Mouse (Mus musculus) liver, adult 2 months (tissue): Measurements from ENCODE around the gene Pafah1b2. TPM values are rescaled to one million over a fixed set of nuclear protein-coding genes. Genes with fewer than 3 reads are reported as not detected.

ENCODE experiments used
- DNase-seq: peaks from one replicate; pipeline ENCODE4 v3.0.0-alpha.2; 2011; ENCODE audit warnings: low read depth, low spot score; ENCODE audit errors: extremely low read depth
- H3K27ac ChIP-seq: fragments of 200-500 bp; replicated peaks from 2 replicates; pipeline ENCODE4 v1.5.1; 2012; ENCODE audit warnings: low read depth, mild to moderate bottlenecking, control low read depth, inconsistent platforms, low read length; ENCODE audit not compliant: insufficient read depth
- H3K27me3 ChIP-seq: fragments of 200-500 bp; 2 replicates; pipeline ENCODE4 v1.6.1; 2012; ENCODE audit warnings: mild to moderate bottlenecking, moderate library complexity, low read length, inconsistent platforms; ENCODE audit not compliant: control insufficient read depth, insufficient read depth
- H3K36me3 ChIP-seq: fragments of 200-500 bp; 2 replicates; pipeline ENCODE4 v1.6.1; 2012; ENCODE audit warnings: low read length, inconsistent platforms; ENCODE audit not compliant: control insufficient read depth, insufficient read depth
- H3K4me1 ChIP-seq: fragments of 200-500 bp; 2 replicates; pipeline ENCODE4 v1.6.1; 2011; ENCODE audit warnings: low read length; ENCODE audit not compliant: control insufficient read depth, insufficient read depth
- H3K4me3 ChIP-seq: fragments of 200-500 bp; 2 replicates; pipeline ENCODE4 v1.5.1; 2011; ENCODE audit warnings: low read depth, mild to moderate bottlenecking, control low read depth, low read length, moderate library complexity; ENCODE audit not compliant: insufficient read depth
- H3K79me2 ChIP-seq: fragments of 200-500 bp; 2 replicates; pipeline ENCODE4 v1.6.1; 2012; ENCODE audit warnings: inconsistent platforms, mild to moderate bottlenecking, low read length, moderate library complexity; ENCODE audit not compliant: control insufficient read depth, insufficient read depth
- H3K9ac ChIP-seq: fragments of 200-500 bp; 2 replicates; pipeline ENCODE4 v1.6.1; 2012; ENCODE audit warnings: low read depth, mild to moderate bottlenecking, control low read depth, inconsistent platforms, low read length
- CTCF ChIP-seq: fragments of 200-500 bp; IDR thresholded peaks from 2 replicates; pipeline ENCODE4 v1.5.1; 2011; ENCODE audit warnings: low read depth, low read length, control low read depth
- POLR2A ChIP-seq: fragments of 200-500 bp; IDR thresholded peaks from 2 replicates; pipeline ENCODE4 v1.6.1; 2011; ENCODE audit warnings: low read length, control low read depth; ENCODE audit not compliant: insufficient read depth; ENCODE audit errors: extremely low read depth
- WGBS: fragments of 180-500 bp; shearing (Covaris S2); methylation state at CpG from one replicate; pipeline ENCODE4 v1.1.7; 2018; 5-methylcytosine and 5-hydroxymethylcytosine counted together
- polyA plus RNA-seq: library from polyadenylated mRNA; depleted of rRNA; stranded (reverse); fragments of >200 nt; gene quantifications from 2 replicates; pipeline ENCODE4 v1.2.3, GENCODE M21; 2012
- total RNA-seq: library from RNA; depleted of rRNA; stranded (reverse); fragments of >200 nt; gene quantifications from 2 replicates; pipeline ENCODE4 v1.2.3, GENCODE M21; 2014

The Pafah1b2 gene
- total and polyA plus RNA-seq, 2 experiments: 14.2 to 14.8 TPM

DNA sequence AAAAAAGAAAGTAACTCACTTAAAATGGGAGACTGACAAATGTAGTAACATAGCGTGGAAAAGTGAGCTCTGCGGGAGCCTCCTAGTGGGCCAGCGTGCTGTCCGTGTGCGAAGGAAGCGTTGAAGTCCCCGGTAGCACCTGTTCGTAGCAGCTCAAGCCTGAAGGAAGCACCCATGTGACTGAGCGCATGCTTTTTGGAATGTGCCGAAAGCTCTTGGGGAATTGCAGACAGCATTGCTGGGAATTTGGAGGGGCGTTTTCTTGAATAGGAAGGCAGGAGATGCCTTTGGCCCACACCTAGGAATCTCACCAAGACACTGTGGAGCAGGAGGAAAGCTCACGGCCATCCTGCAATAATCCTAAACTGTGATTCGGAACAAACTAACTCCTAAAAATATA lies 26.3 kb upstream of the Pafah1b2 start:
- Histone ChIP-seq H3K4me1 (peaks cover 4% of the 10 kb centered on the region; the same call in 1 of the 2 replicates), H3K27ac (no peak overlapping the region), H3K79me2 (peaks cover 61% of the 10 kb centered on the region), H3K27me3 (no peaks in the 10 kb centered on the region), H3K36me3 (peaks cover 2% of the 10 kb centered on the region; the same call in 1 of the 2 replicates), H3K9ac (no peak overlapping the region), H3K4me3 (no peak overlapping the region)
- WGBS: 97% methylated on average over 13 of the region's 13 CpGs
- TF ChIP-seq CTCF: no peak
- TF ChIP-seq POLR2A: no peak
- DNase-seq: no peak

- WGBS: 82% methylated on average over 8 of the region's 8 CpGs
- no peaks in the 10 kb centered on the region for H3K27me3 ChIP-seq
- TF ChIP-seq CTCF (no peak), POLR2A (no peak)
- no peak overlapping the region for H3K27ac ChIP-seq
- peaks cover 2% of the 10 kb centered on the region; the same call in 1 of the 2 replicates for H3K36me3 ChIP-seq
- H3K79me2 ChIP-seq: peaks cover 51% of the 10 kb centered on the region
- H3K9ac ChIP-seq: no peak overlapping the region
- peak; percentile 55 for DNase-seq
- peaks cover 4% of the 10 kb centered on the region; the same call in 1 of the 2 replicates for H3K4me1 ChIP-seq
- no peak overlapping the region for H3K4me3 ChIP-seq
Observed at GRCm38 (mm10) chr9:46036881-46037280, 24.4 kb upstream of the Pafah1b2 start.

DNA sequence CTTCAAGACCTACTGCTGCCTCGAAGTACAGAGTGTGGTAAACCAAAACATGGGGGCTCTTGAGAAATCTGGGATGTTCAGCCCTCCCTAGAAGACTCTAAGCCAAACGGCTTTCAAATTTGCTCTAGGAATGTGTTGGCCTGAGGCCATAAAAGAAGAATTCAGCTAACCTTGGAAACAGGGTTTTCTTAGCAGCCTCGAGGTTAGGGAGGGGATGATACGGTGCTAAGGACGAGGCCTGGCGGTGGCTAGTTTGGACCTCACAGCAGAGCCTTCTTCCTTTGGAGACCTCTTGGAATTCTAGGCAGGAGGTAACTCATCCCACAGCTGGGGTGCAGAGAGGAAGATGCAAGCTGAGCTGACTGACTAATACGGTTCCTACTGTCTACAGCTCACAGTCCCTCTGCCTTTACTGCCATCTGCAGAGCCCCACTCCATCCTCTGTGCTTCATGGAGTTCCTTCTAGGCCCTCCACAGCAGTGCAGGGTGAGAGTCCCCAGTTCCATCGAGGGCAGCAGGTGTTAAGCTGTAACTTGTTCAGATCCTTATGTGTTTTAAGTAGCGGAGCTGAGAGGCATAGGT lies 22.9 kb upstream of the Pafah1b2 start:
- no peaks in the 10 kb centered on the region for H3K27me3 ChIP-seq
- TF ChIP-seq POLR2A: no peak
- no peak for TF ChIP-seq CTCF

DNA sequence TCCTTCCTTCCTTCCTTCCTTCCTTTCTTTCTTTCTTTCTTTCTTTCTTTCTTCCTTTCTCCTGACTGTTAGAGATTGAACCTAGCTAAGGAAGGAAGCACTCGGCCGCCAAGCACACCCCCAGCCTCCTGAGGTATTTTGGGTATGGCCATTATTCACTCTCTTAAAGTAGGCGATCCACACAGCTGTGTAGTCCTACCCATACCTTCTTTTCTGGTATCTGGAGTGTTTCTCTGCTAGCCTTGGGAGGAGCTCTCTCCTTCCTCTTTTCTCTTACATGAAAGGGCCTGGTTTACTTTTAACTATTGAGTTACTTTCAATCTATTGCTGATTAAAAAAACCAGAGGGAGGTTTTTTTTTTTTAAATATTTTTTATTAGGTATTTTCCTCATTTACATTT lies 21.4 kb upstream of the Pafah1b2 start:
- Histone ChIP-seq H3K27me3 (no peaks in the 10 kb centered on the region), H3K4me3 (no peak overlapping the region), H3K36me3 (no peaks in the 10 kb centered on the region), H3K79me2 (peaks cover 44% of the 10 kb centered on the region), H3K9ac (no peak overlapping the region), H3K4me1 (peaks cover 6% of the 10 kb centered on the region), H3K27ac (no peak overlapping the region)
- no peak for DNase-seq
- WGBS: 83% methylated on average over 3 of the region's 3 CpGs
- TF ChIP-seq POLR2A (no peak), CTCF (no peak)

More for the DNA sequence above, 22.9 kb upstream of the Pafah1b2 start:
- peaks cover 2% of the 10 kb centered on the region; the same call in 1 of the 2 replicates for H3K36me3 ChIP-seq
- H3K27ac ChIP-seq: no peak overlapping the region
- no peak overlapping the region for H3K4me3 ChIP-seq
- 70% methylated on average over 9 of the region's 9 CpGs for WGBS
- no peak for DNase-seq
- no peak overlapping the region for H3K9ac ChIP-seq
- peaks cover 49% of the 10 kb centered on the region for H3K79me2 ChIP-seq
- H3K4me1 ChIP-seq: peaks cover 6% of the 10 kb centered on the region

GRCm38 (mm10) chr9:46033058-46033457 lies 20.6 kb upstream of the Pafah1b2 start:
- H3K27ac ChIP-seq: no peak overlapping the region
- H3K4me3 ChIP-seq: no peak overlapping the region
- H3K79me2 ChIP-seq: peaks cover 38% of the 10 kb centered on the region
- 72% methylated on average over 1 of the region's 1 CpGs for WGBS
- TF ChIP-seq POLR2A: no peak
- TF ChIP-seq CTCF: no peak
- no peak for DNase-seq
- peaks cover 7% of the 10 kb centered on the region for H3K4me1 ChIP-seq
- no peaks in the 10 kb centered on the region for H3K27me3 ChIP-seq
- no peaks in the 10 kb centered on the region for H3K36me3 ChIP-seq
- no peak overlapping the region for H3K9ac ChIP-seq

DNA sequence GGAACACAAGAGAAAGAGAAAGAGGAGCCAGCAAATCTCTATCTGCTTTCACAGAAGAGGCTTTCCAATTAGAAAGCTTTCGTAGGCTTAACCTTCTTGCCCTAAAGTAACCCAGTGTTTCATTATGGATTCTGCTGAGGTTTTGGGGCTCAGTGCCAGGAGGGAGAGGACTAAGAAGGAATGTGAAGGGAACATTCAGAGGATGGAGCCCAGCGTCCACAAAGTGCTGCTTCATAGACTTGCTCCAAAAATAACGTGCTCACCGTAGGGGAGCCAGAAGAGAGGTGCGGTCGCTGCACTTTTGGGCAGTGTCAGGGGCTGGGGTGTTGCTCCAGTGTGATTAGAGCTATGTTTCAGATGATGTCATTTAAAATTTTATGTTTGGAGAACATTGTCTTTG lies 19.7 kb upstream of the Pafah1b2 start:
- WGBS: 64% methylated on average over 6 of the region's 6 CpGs
- Histone ChIP-seq H3K27ac (no peak overlapping the region), H3K9ac (no peak overlapping the region), H3K27me3 (no peaks in the 10 kb centered on the region), H3K4me1 (peaks cover 9% of the 10 kb centered on the region), H3K79me2 (peaks cover 34% of the 10 kb centered on the region), H3K4me3 (no peak overlapping the region), H3K36me3 (no peaks in the 10 kb centered on the region)
- DNase-seq: no peak
- no peak for TF ChIP-seq POLR2A
